In genomic region chr11:46064767-46065166, GRCm38 (mm10) we compare ENCODE assay signal across 8 mouse cellular contexts. TPM values are rescaled to one million over a fixed set of nuclear protein-coding genes. Genes with fewer than 3 reads are reported as not detected.
A peak's percentile ranks its signal among the peaks of the same experiment; 100 is the strongest.
DNase-seq lines count a peak whose midpoint lies in the region; ATAC-seq and TF ChIP-seq lines count a peak whose summit lies in the region.

No protein-coding gene starts in this region.

- TF ChIP-seq CTCF in small intestine, adult 2 months (IDR thresholded peaks at IDR 0.05; ENCODE audit: extremely low read depth, insufficient read length, insufficient replicate concordance, low read depth, low read length), result no peak

- no peak overlapping the region for H3K4me2 ChIP-seq in kidney, embryonic 15.5 days

- H3K4me1 ChIP-seq in heart, embryonic 10.5 days, result peaks cover 71% of the 10 kb centered on the region
- H3K4me1 ChIP-seq in kidney, embryonic 15.5 days, result peaks cover 63% of the 10 kb centered on the region
- no peaks in the 10 kb centered on the region; the same call in 1 of the 2 replicates for H3K4me1 ChIP-seq in small intestine, adult 2 months (ENCODE audit: control insufficient read depth, insufficient read depth, insufficient read length, low read length)

- peak overlapping the region; percentile 82 for H3K27ac ChIP-seq in heart, embryonic 10.5 days
- peak overlapping the region; percentile 88 for H3K27ac ChIP-seq in kidney, embryonic 15.5 days
- H3K27ac ChIP-seq in small intestine, adult 2 months (ENCODE audit: insufficient read depth, low read depth, low read length), result peak overlapping the region; percentile 44; the same call in 1 of the 2 replicates

- H3K9ac ChIP-seq in kidney, embryonic 15.5 days, result no peak overlapping the region

- H3K36me3 ChIP-seq in heart, embryonic 10.5 days, result peaks cover 53% of the 10 kb centered on the region
- H3K36me3 ChIP-seq in kidney, embryonic 15.5 days, result peaks cover 14% of the 10 kb centered on the region
- H3K36me3 ChIP-seq in small intestine, adult 2 months (ENCODE audit: control insufficient read depth, insufficient read depth, low read length), result no peaks in the 10 kb centered on the region; the same call in 1 of the 2 replicates

- DNase-seq in lung, postnatal 10 days, result peak; percentile 73
- DNase-seq in lung, postnatal 36 days, result no peak
- DNase-seq in heart, embryonic 10.5 days (ENCODE audit: low spot score), result no peak
- DNase-seq in thymus, postnatal 25 days, result no peak
- DNase-seq in right cerebral cortex, postnatal 25 days, result no peak
- no peak for DNase-seq in ovary, postnatal 36 days (ENCODE audit: low spot score)

- TF ChIP-seq POLR2A in small intestine, adult 2 months (IDR thresholded peaks at IDR 0.05; ENCODE audit: low read depth, low read length), result no peak

- H3K9me3 ChIP-seq in heart, embryonic 10.5 days, result no peaks in the 10 kb centered on the region
- H3K9me3 ChIP-seq in kidney, embryonic 15.5 days (replicated peaks), result no peaks in the 10 kb centered on the region

- H3K27me3 ChIP-seq in heart, embryonic 10.5 days (ENCODE audit: insufficient read depth, poor library complexity, severe bottlenecking), result no peaks in the 10 kb centered on the region
- H3K27me3 ChIP-seq in kidney, embryonic 15.5 days, result no peaks in the 10 kb centered on the region
- no peaks in the 10 kb centered on the region for H3K27me3 ChIP-seq in small intestine, adult 2 months (ENCODE audit: control insufficient read depth, insufficient read depth, low read length)

- WGBS in heart, embryonic 10.5 days, result 57% methylated on average over 8 of the region's 8 CpGs
- WGBS in kidney, embryonic 15.5 days, result 30% methylated on average over 8 of the region's 8 CpGs
- WGBS in small intestine, adult 2 months, result 62% methylated on average over 8 of the region's 8 CpGs

- ATAC-seq in kidney, embryonic 15.5 days (replicated peaks; ENCODE audit: low FRiP score), result no peak

- no peak overlapping the region for H3K4me3 ChIP-seq in heart, embryonic 10.5 days
- H3K4me3 ChIP-seq in kidney, embryonic 15.5 days (replicated peaks), result no peak overlapping the region
- no peak overlapping the region for H3K4me3 ChIP-seq in small intestine, adult 2 months (ENCODE audit: low read depth, low read length)

RNA-seq across cellular contexts. Expression of gene Adam19, which starts 9.0 kb away (rescaled TPM):
- 24.2 and 32.9 TPM in 2 replicates for polyA plus RNA-seq in heart, embryonic 10.5 days (2016; fragmentation: Nextera tagmentation; extraction: Ambion mirVana)
- polyA plus RNA-seq in kidney, embryonic 15.5 days (2015; fragmentation: Nextera tagmentation; extraction: Ambion mirVana), result 14.4 and 17.9 TPM in 2 replicates
- polyA plus RNA-seq in small intestine, adult 2 months (2012; rRNA removed), result 4.4 and 6.8 TPM in 2 replicates

RNA-seq across cellular contexts. Expression of gene Gm12166, which starts 12.6 kb away (rescaled TPM):
- 4.3 and 4.5 TPM in 2 replicates for polyA plus RNA-seq in heart, embryonic 10.5 days (2016; fragmentation: Nextera tagmentation; extraction: Ambion mirVana)
- 2.8 and 6.7 TPM in 2 replicates for polyA plus RNA-seq in kidney, embryonic 15.5 days (2015; fragmentation: Nextera tagmentation; extraction: Ambion mirVana)
- polyA plus RNA-seq in small intestine, adult 2 months (2012; rRNA removed), result 12.6 and 25.3 TPM in 2 replicates
